Mouse (Mus musculus) bone marrow, adult 2 months (tissue): ENCODE measurements around the gene Chd3.

Experiments used
- CTCF ChIP-seq: fragments of 200-500 bp; IDR thresholded peaks from 2 replicates; pipeline ENCODE4 v1.5.1; 2011; ENCODE audit warnings: low read length, control low read depth; ENCODE audit not compliant: control insufficient read depth, insufficient read depth
- POLR2A ChIP-seq: fragments of 200-500 bp; IDR thresholded peaks from 2 replicates; pipeline ENCODE4 v1.6.1; 2011; ENCODE audit warnings: low read depth, mild to moderate bottlenecking, control low read depth, low read length, borderline replicate concordance; ENCODE audit not compliant: control insufficient read depth

DNA sequence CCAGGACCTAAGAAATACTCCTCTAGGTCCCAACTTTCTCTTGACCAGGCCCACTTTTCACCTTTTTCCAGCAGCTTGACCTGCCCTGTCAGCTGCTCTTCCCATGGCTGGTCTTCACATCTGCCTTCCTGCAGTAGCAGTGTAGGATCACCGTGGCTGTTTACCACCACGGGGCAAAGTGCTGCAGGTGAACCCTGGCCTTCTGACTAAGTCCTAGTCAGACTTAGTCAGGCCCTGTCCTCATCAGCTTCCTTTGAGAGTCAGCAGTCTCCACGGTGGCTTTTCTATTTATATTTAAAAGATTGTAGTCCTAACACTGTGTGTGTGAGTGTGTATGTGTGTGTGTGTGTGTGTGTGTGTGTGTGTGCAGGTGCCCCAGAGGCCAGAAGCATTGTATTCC is 8.6 kb upstream of the Chd3 start:
- TF ChIP-seq CTCF (no peak), POLR2A (no peak)
